Mouse (Mus musculus) stomach, embryonic 15.5 days (tissue): ENCODE results near the gene Cfap45. TPM values are rescaled to one million over a fixed set of nuclear protein-coding genes. Genes with fewer than 3 reads are reported as not detected.

ENCODE experiments used
- ATAC-seq: fragments of 200-750 bp; cut with Nextera tagmentation; 2 replicates; pipeline ENCODE4 v1.8.0; 2017; ENCODE audit warnings: low read depth, moderate number of reproducible peaks, moderate TSS enrichment; ENCODE audit not compliant: insufficient read depth, low FRiP score
- H3K27ac ChIP-seq: fragments of 300-500 bp; sonication (generic); 2 replicates; pipeline ENCODE4 v1.5.1; 2015; ENCODE audit warnings: mild to moderate bottlenecking, inconsistent platforms
- H3K27me3 ChIP-seq: fragments of 300-500 bp; sonication (generic); replicated peaks from 2 replicates; pipeline ENCODE4 v1.6.1; 2015; ENCODE audit warnings: inconsistent platforms
- H3K36me3 ChIP-seq: fragments of 300-500 bp; sonication (generic); 2 replicates; pipeline ENCODE4 v1.6.1; 2015; ENCODE audit warnings: inconsistent platforms
- H3K4me1 ChIP-seq: fragments of 300-500 bp; sonication (generic); 2 replicates; pipeline ENCODE4 v1.6.1; 2015; ENCODE audit warnings: inconsistent platforms
- H3K4me2 ChIP-seq: fragments of 300-500 bp; sonication (generic); 2 replicates; pipeline ENCODE4 v1.6.1; 2015; ENCODE audit warnings: mild to moderate bottlenecking, inconsistent platforms
- H3K4me3 ChIP-seq: fragments of 300-500 bp; sonication (generic); replicated peaks from 2 replicates; pipeline ENCODE4 v1.5.1; 2015; ENCODE audit warnings: inconsistent platforms
- H3K9ac ChIP-seq: fragments of 300-500 bp; sonication (generic); 2 replicates; pipeline ENCODE4 v1.6.1; 2015; ENCODE audit warnings: inconsistent platforms
- H3K9me3 ChIP-seq: fragments of 300-500 bp; sonication (generic); 2 replicates; pipeline ENCODE4 v1.6.1; 2016; ENCODE audit warnings: inconsistent platforms
- WGBS: fragments of 180-500 bp; shearing (Covaris S2); methylation state at CpG from one replicate; pipeline ENCODE4 v1.1.7; 2015; 5-methylcytosine and 5-hydroxymethylcytosine counted together
- polyA plus RNA-seq: library from polyadenylated mRNA; unstranded; fragments of >200 nt; fragmentation: Nextera tagmentation; extraction: Ambion mirVana; gene quantifications from 2 replicates; pipeline ENCODE4 v1.2.1, GENCODE M21; 2015

Cfap45 gene
- polyA plus RNA-seq, 1 experiment from 2014 or later = 2.4 TPM

GRCm38 (mm10) chr1:172509983-172510382 is 10.6 kb upstream of the Cfap45 start:
- H3K27ac ChIP-seq = peak overlapping the region; percentile 81
- no peak overlapping the region for H3K4me3 ChIP-seq
- H3K4me1 ChIP-seq = peaks cover 30% of the 10 kb centered on the region
- no peaks in the 10 kb centered on the region for H3K27me3 ChIP-seq
- peak overlapping the region; percentile 38 for H3K4me2 ChIP-seq
- no peaks in the 10 kb centered on the region for H3K9me3 ChIP-seq
- peak; percentile 61 for ATAC-seq
- 45% methylated on average over 8 of the region's 8 CpGs for WGBS
- H3K9ac ChIP-seq = no peak overlapping the region
- peaks cover 26% of the 10 kb centered on the region for H3K36me3 ChIP-seq

- H3K4me3 ChIP-seq = no peak overlapping the region
- peak; percentile 57 for ATAC-seq
These were observed 10.1 kb upstream of the Cfap45 start for GRCm38 (mm10) chr1:172510421-172510972.

DNA sequence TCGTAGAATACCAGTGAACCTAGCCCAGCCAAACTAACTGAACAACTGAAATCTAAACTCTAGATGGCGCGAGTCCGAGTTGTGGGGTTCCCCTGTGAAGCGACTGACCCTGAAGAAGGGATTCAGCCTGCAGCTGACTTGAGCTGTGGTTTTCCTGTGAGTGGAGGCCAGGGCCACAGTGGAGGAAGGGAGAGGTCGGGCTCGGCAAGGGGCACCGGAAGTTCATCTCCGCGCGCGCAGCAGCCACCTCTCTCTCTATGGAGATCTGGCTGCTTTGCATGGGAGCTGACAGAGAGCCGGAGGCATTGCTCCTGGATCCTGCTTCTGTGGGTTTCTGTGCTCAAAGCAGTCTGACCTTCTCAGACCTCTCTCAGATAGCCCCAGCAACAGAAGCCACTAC is 7.6 kb upstream of the Cfap45 start:
- peak overlapping the region; percentile 27; the same call in 1 of the 2 replicates for H3K4me2 ChIP-seq
- peaks cover 30% of the 10 kb centered on the region for H3K4me1 ChIP-seq
- no peaks in the 10 kb centered on the region for H3K9me3 ChIP-seq
- H3K27ac ChIP-seq = peak overlapping the region; percentile 33
- no peak overlapping the region for H3K4me3 ChIP-seq
- no peaks in the 10 kb centered on the region for H3K36me3 ChIP-seq
- no peaks in the 10 kb centered on the region for H3K27me3 ChIP-seq
- 17% methylated on average over 13 of the region's 13 CpGs for WGBS
- ATAC-seq = no peak
- H3K9ac ChIP-seq = no peak overlapping the region

More at GRCm38 (mm10) chr1:172510421-172510972, 10.1 kb upstream of the Cfap45 start:
- WGBS = 32% methylated on average over 13 of the region's 13 CpGs
- Histone ChIP-seq H3K9me3 (no peaks in the 10 kb centered on the region), H3K27me3 (no peaks in the 10 kb centered on the region), H3K4me1 (peaks cover 33% of the 10 kb centered on the region), H3K9ac (no peak overlapping the region), H3K36me3 (peaks cover 20% of the 10 kb centered on the region), H3K4me2 (peak overlapping the region; percentile 38), H3K27ac (peak overlapping the region; percentile 81)

DNA sequence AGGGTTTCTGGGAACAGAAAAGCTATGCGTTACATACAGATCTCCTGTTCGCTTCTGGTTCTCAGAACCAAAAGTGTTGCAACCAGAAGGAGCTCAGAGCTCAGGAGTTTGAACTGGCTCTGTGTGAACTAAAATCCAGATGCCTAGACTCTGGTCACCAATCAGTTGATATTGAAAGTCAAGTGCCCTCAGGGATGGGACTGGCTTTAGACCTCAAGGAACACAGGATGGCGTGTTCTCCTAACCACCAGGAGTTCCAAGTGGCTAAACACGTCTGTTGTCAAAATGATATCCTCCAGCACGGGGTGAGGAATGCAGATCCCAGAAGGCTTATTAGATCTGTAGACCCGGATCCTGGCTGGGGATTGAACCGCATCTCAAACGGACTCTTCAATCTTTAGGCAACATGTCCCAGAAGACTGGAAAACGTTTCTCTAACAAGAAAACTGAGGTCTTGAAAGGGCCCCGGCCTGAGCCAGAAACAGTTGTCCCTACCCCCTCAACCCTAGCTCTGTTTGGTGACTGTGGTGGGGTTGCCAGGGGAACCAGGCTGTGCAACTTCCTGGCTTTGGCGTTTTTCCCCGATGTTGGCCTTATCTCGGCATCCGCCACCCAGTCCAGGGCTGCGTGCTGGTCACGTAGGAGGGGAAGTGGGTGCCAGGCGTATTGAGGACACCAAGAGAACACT is 6.9 kb upstream of the Cfap45 start:
- WGBS = 59% methylated on average over 17 of the region's 17 CpGs
- Histone ChIP-seq H3K4me2 (peak overlapping the region; percentile 8; the same call in 1 of the 2 replicates), H3K4me1 (peaks cover 25% of the 10 kb centered on the region), H3K9me3 (no peaks in the 10 kb centered on the region), H3K4me3 (no peak overlapping the region), H3K9ac (no peak overlapping the region), H3K36me3 (no peaks in the 10 kb centered on the region), H3K27me3 (no peaks in the 10 kb centered on the region), H3K27ac (peak overlapping the region; percentile 33)
- peak; percentile 57; the same call in 1 of the 2 replicates for ATAC-seq

- Histone ChIP-seq H3K9me3 (no peaks in the 10 kb centered on the region), H3K27me3 (no peaks in the 10 kb centered on the region), H3K4me2 (0 out of 2 replicates have a peak overlapping the region, but pooled peaks have one; percentile 8), H3K36me3 (no peaks in the 10 kb centered on the region), H3K9ac (no peak overlapping the region), H3K4me3 (no peak overlapping the region), H3K4me1 (peaks cover 25% of the 10 kb centered on the region), H3K27ac (peak overlapping the region; percentile 33; the same call in 1 of the 2 replicates)
- 61% methylated on average over 4 of the region's 4 CpGs for WGBS
- ATAC-seq = no peak
These were observed 6.4 kb upstream of the Cfap45 start for GRCm38 (mm10) chr1:172514213-172514529.

GRCm38 (mm10) chr1:172514551-172515268 is 5.9 kb upstream of the Cfap45 start:
- no peak for ATAC-seq
- Histone ChIP-seq H3K27ac (peak overlapping the region; percentile 28; the same call in 1 of the 2 replicates), H3K4me3 (no peak overlapping the region), H3K36me3 (no peaks in the 10 kb centered on the region), H3K27me3 (no peaks in the 10 kb centered on the region), H3K9me3 (no peaks in the 10 kb centered on the region), H3K4me1 (peaks cover 27% of the 10 kb centered on the region), H3K4me2 (no peak overlapping the region), H3K9ac (no peak overlapping the region)
- WGBS = 68% methylated on average over 7 of the region's 7 CpGs

DNA sequence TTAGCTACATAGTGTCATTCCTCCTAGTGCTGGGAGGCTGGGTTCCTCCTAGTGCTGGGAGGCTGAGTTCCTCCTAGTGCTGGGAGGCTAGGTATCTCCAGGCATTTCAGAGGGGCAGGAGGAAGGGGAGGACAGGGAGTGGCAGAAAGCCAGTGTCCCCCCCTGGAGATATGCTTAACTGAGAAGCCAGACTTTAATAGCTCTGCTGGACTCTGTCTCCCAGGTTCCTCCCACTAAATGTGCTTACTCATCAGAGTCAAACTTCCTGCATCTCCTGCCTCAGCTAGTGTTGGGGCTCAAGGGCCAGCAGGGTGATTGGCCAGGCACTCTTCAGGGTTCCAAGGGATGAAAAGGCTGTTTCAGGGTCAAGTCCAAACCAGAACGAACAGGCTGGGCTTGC is 5.2 kb upstream of the Cfap45 start:
- H3K4me1 ChIP-seq = peaks cover 33% of the 10 kb centered on the region
- peak overlapping the region; percentile 28; the same call in 1 of the 2 replicates for H3K27ac ChIP-seq
- no peak for ATAC-seq

DNA sequence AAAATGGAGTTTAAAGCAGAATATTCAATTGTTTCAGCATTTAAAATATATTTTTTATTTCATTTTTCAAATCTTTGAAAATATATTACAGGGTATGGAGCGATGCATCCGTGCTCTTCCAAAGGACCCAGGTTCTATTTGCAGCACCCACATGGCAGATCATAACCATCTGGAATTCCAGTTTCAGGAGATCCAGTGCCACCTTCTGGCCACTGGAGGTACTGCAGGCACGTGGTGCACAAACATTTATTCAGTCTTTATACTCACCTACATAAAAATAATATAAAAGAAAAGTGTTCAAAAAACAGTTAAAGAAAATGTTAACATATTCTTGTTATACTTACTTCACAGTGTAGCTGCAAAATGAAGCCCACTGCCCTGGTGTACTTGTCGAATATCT is 2.6 kb upstream of the Cfap45 start:
- Histone ChIP-seq H3K27ac (no peak overlapping the region), H3K4me3 (no peak overlapping the region), H3K9ac (no peak overlapping the region), H3K4me1 (peaks cover 35% of the 10 kb centered on the region), H3K36me3 (no peaks in the 10 kb centered on the region), H3K4me2 (no peak overlapping the region), H3K9me3 (no peaks in the 10 kb centered on the region), H3K27me3 (no peaks in the 10 kb centered on the region)
- 73% methylated on average over 4 of the region's 4 CpGs for WGBS
- ATAC-seq = no peak

More for the DNA sequence above, 5.2 kb upstream of the Cfap45 start:
- Histone ChIP-seq H3K9me3 (no peaks in the 10 kb centered on the region), H3K27me3 (no peaks in the 10 kb centered on the region), H3K4me2 (no peak overlapping the region), H3K36me3 (no peaks in the 10 kb centered on the region), H3K4me3 (no peak overlapping the region), H3K9ac (no peak overlapping the region)
- WGBS = 55% methylated on average over 1 of the region's 1 CpGs

- no peak overlapping the region; the same call in 1 of the 2 replicates for H3K27ac ChIP-seq
- ATAC-seq = no peak
- H3K9me3 ChIP-seq = no peaks in the 10 kb centered on the region
- no peaks in the 10 kb centered on the region for H3K36me3 ChIP-seq
- peaks cover 31% of the 10 kb centered on the region for H3K4me1 ChIP-seq
- H3K9ac ChIP-seq = no peak overlapping the region
- 55% methylated on average over 6 of the region's 6 CpGs for WGBS
- H3K27me3 ChIP-seq = no peaks in the 10 kb centered on the region
- H3K4me3 ChIP-seq = no peak overlapping the region
- no peak overlapping the region for H3K4me2 ChIP-seq
These were observed 957 bp upstream of the Cfap45 start for GRCm38 (mm10) chr1:172519644-172520043.

- Histone ChIP-seq H3K4me1 (peaks cover 33% of the 10 kb centered on the region), H3K27me3 (no peaks in the 10 kb centered on the region), H3K36me3 (no peaks in the 10 kb centered on the region), H3K4me2 (no peak overlapping the region), H3K27ac (peak overlapping the region; percentile 71), H3K9me3 (no peaks in the 10 kb centered on the region), H3K4me3 (no peak overlapping the region), H3K9ac (no peak overlapping the region)
- WGBS = 60% methylated on average over 7 of the region's 7 CpGs
- no peak for ATAC-seq
These were observed 1.9 kb downstream of the Cfap45 start for GRCm38 (mm10) chr1:172522524-172522923.

DNA sequence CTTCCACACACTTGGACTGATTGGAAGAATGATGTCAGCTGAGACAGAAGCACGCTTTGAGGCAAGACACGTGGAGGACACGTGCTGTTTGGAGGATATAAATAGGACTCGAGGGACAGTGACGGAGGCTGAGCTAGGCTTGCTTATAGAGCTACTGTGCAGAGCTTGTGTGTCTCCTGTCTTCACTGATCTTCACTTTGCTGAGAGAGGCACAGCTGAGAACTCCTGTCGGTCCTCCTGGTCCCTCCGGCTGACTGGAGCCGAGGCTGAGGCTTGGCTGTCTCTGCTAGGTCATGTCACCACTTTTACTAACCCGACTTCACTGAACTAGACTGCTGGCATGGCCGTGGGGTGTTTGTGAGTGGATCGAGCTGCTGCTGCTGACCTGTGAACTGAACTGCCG is 3.1 kb downstream of the Cfap45 start:
- WGBS = 52% methylated on average over 12 of the region's 12 CpGs
- Histone ChIP-seq H3K9me3 (no peaks in the 10 kb centered on the region), H3K27ac (no peak overlapping the region), H3K4me1 (peaks cover 33% of the 10 kb centered on the region), H3K9ac (no peak overlapping the region), H3K27me3 (no peaks in the 10 kb centered on the region), H3K36me3 (no peaks in the 10 kb centered on the region), H3K4me2 (no peak overlapping the region), H3K4me3 (no peak overlapping the region)
- ATAC-seq = no peak
